Mouse (Mus musculus): Measurements from ENCODE around the gene Atp6v1g1. TPM values are rescaled to one million over a fixed set of nuclear protein-coding genes. Genes with fewer than 3 reads are reported as not detected.

Atp6v1g1 gene
- 100 to 1,000 TPM; 149 to 156 TPM for total RNA-seq (2021)
- long read RNA-seq, experiment 1, transcript Atp6v1g1-201 (3 exons, 1,135 nt), result major isoform, 225 of 237 reads
- long read RNA-seq, experiment 1, partial matches to known transcripts, result 2 of 237 reads
- long read RNA-seq, experiment 1, other reads (novel, unspliced or antisense), result 10 of 237 reads
- long read RNA-seq, experiment 2, transcript Atp6v1g1-201 (3 exons, 1,135 nt), result major isoform, 158 of 164 reads
- long read RNA-seq, experiment 2, partial matches to known transcripts, result 4 of 164 reads
- long read RNA-seq, experiment 2, other reads (novel, unspliced or antisense), result 2 of 164 reads

- intact Hi-C loops (cut with DNase I), result loop anchor here (5.0 kb wide), 2 partner anchors 47 to 127 kb away; partner anchors contain the start of gene Whrn
- DNase-seq, result peak; percentile 96
These were observed at the start of gene Atp6v1g1 for GRCm38 (mm10) chr4:63544494-63545230. Atp6v1g1 (plus strand) TSS chr4:63544772.

- intact Hi-C loops (cut with DNase I), result loop anchor here (5.0 to 10.0 kb wide), 2 partner anchors 47 to 130 kb away; partner anchors contain the start of genes Atp6v1g1 and Orm2
- peak; percentile 54 to 56 for DNase-seq
These were observed 49.3 kb upstream of the Atp6v1g1 start for GRCm38 (mm10) chr4:63494967-63495914.

- DNase-seq, result peak; percentile 81 to 85
- intact Hi-C loops (cut with DNase I), result loop anchor here (5.0 to 10.0 kb wide), 2 partner anchors 46 to 131 kb away; partner anchors contain the start of genes Atp6v1g1 and Orm2
These were observed 48.7 kb upstream of the Atp6v1g1 start, which contains the start of gene Whrn for GRCm38 (mm10) chr4:63495915-63496278. Whrn (minus strand) TSS chr4:63495991.

GRCm38 (mm10) chr4:63496312-63496711 lies 48.3 kb upstream of the Atp6v1g1 start:
- intact Hi-C loops (cut with DNase I), result loop anchor here (5.0 to 10.0 kb wide), 2 partner anchors 46 to 132 kb away; partner anchors contain the start of genes Atp6v1g1 and Orm2
- DNase-seq, result no peak

GRCm38 (mm10) chr4:63498346-63498745 lies 46.2 kb upstream of the Atp6v1g1 start:
- DNase-seq, result no peak
- intact Hi-C loops (cut with DNase I), result loop anchor here (5.0 to 10.0 kb wide), 2 partner anchors 44 to 134 kb away; partner anchors contain the start of genes Atp6v1g1 and Orm2

- intact Hi-C loops (cut with DNase I), result loop anchor here (10.0 kb wide), 1 partner anchor 994 kb away; no protein-coding TSS in a partner anchor
- no peak for DNase-seq
These were observed 43.5 kb upstream of the Atp6v1g1 start for GRCm38 (mm10) chr4:63501050-63501449.

- intact Hi-C loops (cut with DNase I), result loop anchor here (10.0 kb wide), 1 partner anchor 991 kb away; no protein-coding TSS in a partner anchor
- no peak for DNase-seq
These were observed 40.6 kb upstream of the Atp6v1g1 start for GRCm38 (mm10) chr4:63503949-63504348.

GRCm38 (mm10) chr4:63507478-63507877 lies 37.1 kb upstream of the Atp6v1g1 start:
- no peak for DNase-seq
- intact Hi-C loops (cut with DNase I), result loop anchor here (5.0 to 10.0 kb wide), 4 partner anchors 90 to 987 kb away; no protein-coding TSS in a partner anchor

- DNase-seq, result peak; percentile 84 to 87
- intact Hi-C loops (cut with DNase I), result loop anchor here (2.0 to 10.0 kb wide), 5 partner anchors 91 to 987 kb away; no protein-coding TSS in a partner anchor
These were observed 36.3 kb upstream of the Atp6v1g1 start for GRCm38 (mm10) chr4:63508232-63508631.

GRCm38 (mm10) chr4:63512921-63513320 lies 31.7 kb upstream of the Atp6v1g1 start:
- intact Hi-C loops (cut with DNase I), result no loop called here
- DNase-seq, result no peak

- DNase-seq, result no peak
- intact Hi-C loops (cut with DNase I), result no loop called here
These were observed 30.1 kb upstream of the Atp6v1g1 start for GRCm38 (mm10) chr4:63514454-63514984.

- DNase-seq, result no peak
- intact Hi-C loops (cut with DNase I), result no loop called here
These were observed 29.6 kb upstream of the Atp6v1g1 start for GRCm38 (mm10) chr4:63515021-63515420.

- intact Hi-C loops (cut with DNase I), result no loop called here
- DNase-seq, result no peak
These were observed 22.7 kb upstream of the Atp6v1g1 start for GRCm38 (mm10) chr4:63521813-63522419.

- intact Hi-C loops (cut with DNase I), result no loop called here
- DNase-seq, result no peak
These were observed 19.1 kb upstream of the Atp6v1g1 start for GRCm38 (mm10) chr4:63525514-63525913.

- DNase-seq, result no peak
- intact Hi-C loops (cut with DNase I), result no loop called here
These were observed 15.6 kb upstream of the Atp6v1g1 start for GRCm38 (mm10) chr4:63528946-63529345.

- no peak for DNase-seq
- intact Hi-C loops (cut with DNase I), result no loop called here
These were observed 14.2 kb upstream of the Atp6v1g1 start for GRCm38 (mm10) chr4:63530409-63530808.

- intact Hi-C loops (cut with DNase I), result no loop called here
- no peak for DNase-seq
These were observed 7.0 kb upstream of the Atp6v1g1 start for GRCm38 (mm10) chr4:63537602-63538001.

GRCm38 (mm10) chr4:63542209-63542608 lies 2.4 kb upstream of the Atp6v1g1 start:
- peak; percentile 56 to 67 for DNase-seq
- intact Hi-C loops (cut with DNase I), result loop anchor here (5.0 kb wide), 1 partner anchor 45 kb away; the partner anchor contains the start of gene Whrn
